Mouse (Mus musculus) myocyte (in vitro differentiated cells): ENCODE data around the gene Rbm34.

ENCODE experiments used
- CEBPB ChIP-seq: IDR thresholded peaks from 2 replicates; pipeline ENCODE4 v1.6.1; 2011; ENCODE audit warnings: mild to moderate bottlenecking, moderate library complexity; ENCODE audit not compliant: poor library complexity, insufficient read depth, severe bottlenecking
- E2F4 ChIP-seq: IDR thresholded peaks from one replicate; pipeline ENCODE4 v1.6.1; 2011; ENCODE audit warnings: mild to moderate bottlenecking, control low read depth, moderate library complexity; ENCODE audit not compliant: insufficient read depth
- MAX ChIP-seq: IDR thresholded peaks from one replicate; pipeline ENCODE4 v1.6.1; 2011; ENCODE audit warnings: low read depth, mild to moderate bottlenecking, control low read depth
- MYOD1 ChIP-seq, 3 experiments: IDR thresholded peaks; one replicate each; pipeline ENCODE4 v1.6.1; 2011; ENCODE audit warnings: control low read depth in 2 of 3, low read depth in 2 of 3, mild to moderate bottlenecking in 2 of 3, moderate library complexity in 1 of 3; ENCODE audit not compliant: insufficient read length in 2 of 3, control insufficient read depth in 1 of 3
- POLR2A ChIP-seq: IDR thresholded peaks from one replicate; pipeline ENCODE4 v1.6.1; 2011; ENCODE audit warnings: low read depth, mild to moderate bottlenecking, control low read depth, moderate library complexity; ENCODE audit not compliant: insufficient read length
- POLR2AphosphoS2 ChIP-seq: IDR thresholded peaks from one replicate; pipeline ENCODE4 v1.6.1; 2011; ENCODE audit warnings: low read depth, control low read depth; ENCODE audit not compliant: insufficient read length
- SRF ChIP-seq: IDR thresholded peaks from one replicate; pipeline ENCODE4 v1.6.1; 2011; ENCODE audit warnings: low read depth; ENCODE audit not compliant: control insufficient read depth, insufficient read length
- TCF12 ChIP-seq: IDR thresholded peaks from one replicate; pipeline ENCODE4 v1.6.1; 2011; ENCODE audit warnings: mild to moderate bottlenecking, control low read depth; ENCODE audit not compliant: poor library complexity, insufficient read depth, severe bottlenecking
- TCF3 ChIP-seq: IDR thresholded peaks from one replicate; pipeline ENCODE4 v1.6.1; 2011; ENCODE audit warnings: low read depth, control low read depth; ENCODE audit not compliant: insufficient read length
- USF1 ChIP-seq: IDR thresholded peaks from one replicate; pipeline ENCODE4 v1.6.1; 2011; ENCODE audit warnings: low read depth, mild to moderate bottlenecking, control low read depth, moderate library complexity

GRCm38 (mm10) chr8:126968107-126968506 lies 2.8 kb downstream of the Rbm34 start:
- TF ChIP-seq TCF12 (no peak), POLR2A (no peak), POLR2AphosphoS2 (no peak), E2F4 (no peak), USF1 (no peak), CEBPB (no peak), SRF (no peak), MYOD1 (IDR thresholded peaks at IDR 0.05; ENCODE audit: control insufficient read depth in 1 of 3, insufficient read length in 2 of 3, low read depth in 2 of 3) (no peak), TCF3 (no peak), MAX (no peak)
